Mouse (Mus musculus) lung, adult 2 months (tissue): ENCODE measurements at regions not wholly inside any gene's neighbourhood (a gene's known extent, or its start where the extent isn't known, plus 50 kb on each side); places are given as distances from the start of the nearest gene placed in this dataset.

ENCODE experiments used
- CTCF ChIP-seq: fragments of 200-500 bp; IDR thresholded peaks from 2 replicates; pipeline ENCODE4 v1.5.1; 2011; ENCODE audit warnings: mild to moderate bottlenecking, low read length, control low read depth; ENCODE audit not compliant: insufficient read depth
- POLR2A ChIP-seq: fragments of 200-500 bp; IDR thresholded peaks from 2 replicates; pipeline ENCODE4 v1.6.1; 2011; ENCODE audit warnings: low read depth, mild to moderate bottlenecking, control low read depth, low read length, borderline replicate concordance; ENCODE audit errors: extremely low read depth

DNA sequence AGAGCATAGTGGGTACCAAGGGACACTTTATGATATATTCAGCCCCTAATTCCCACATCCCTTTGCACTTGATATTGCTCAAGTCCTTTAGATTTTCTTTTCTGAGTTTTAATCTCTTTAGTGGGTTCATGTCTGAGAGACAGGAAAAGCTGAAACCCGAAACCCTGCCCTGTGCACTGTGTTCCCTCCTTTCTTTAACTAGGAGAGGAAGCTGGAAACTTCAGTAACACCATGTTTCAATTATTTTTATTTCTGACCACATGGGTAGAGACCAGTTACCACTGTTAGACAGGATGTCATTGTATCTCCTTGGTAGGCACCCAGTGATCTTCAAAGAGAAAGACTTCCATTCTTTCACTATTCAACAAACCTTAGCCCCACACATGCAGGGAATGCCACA lies 362.4 kb upstream of the Flrt2 start:
- no peak for TF ChIP-seq CTCF
- TF ChIP-seq POLR2A: no peak
